Mouse (Mus musculus) midbrain, embryonic 16.5 days (tissue): ENCODE results near the gene Map2k5. TPM values are rescaled to one million over a fixed set of nuclear protein-coding genes. Genes with fewer than 3 reads are reported as not detected.

Source experiments
- ATAC-seq: fragments of 200-750 bp; cut with Nextera tagmentation; 2 replicates; pipeline ENCODE4 v1.8.0; 2017; ENCODE audit warnings: moderate TSS enrichment
- H3K27ac ChIP-seq: fragments of 300-500 bp; sonication (generic); 2 replicates; pipeline ENCODE4 v1.5.1; 2014; ENCODE audit warnings: mild to moderate bottlenecking, low read length, mixed read lengths
- H3K27me3 ChIP-seq: fragments of 300-500 bp; sonication (generic); 2 replicates; pipeline ENCODE4 v1.6.1; 2014; ENCODE audit warnings: low read depth, low read length, mixed read lengths; ENCODE audit not compliant: control insufficient read depth, insufficient read depth
- H3K36me3 ChIP-seq: fragments of 300-500 bp; sonication (generic); 2 replicates; pipeline ENCODE4 v1.6.1; 2014; ENCODE audit warnings: mild to moderate bottlenecking, low read length, moderate library complexity, mixed read lengths; ENCODE audit not compliant: control insufficient read depth, insufficient read depth
- H3K4me1 ChIP-seq: fragments of 300-500 bp; sonication (generic); 2 replicates; pipeline ENCODE4 v1.6.1; 2014; ENCODE audit warnings: mild to moderate bottlenecking, low read length, mixed read lengths; ENCODE audit not compliant: control insufficient read depth, insufficient read depth
- H3K4me2 ChIP-seq: fragments of 300-500 bp; sonication (generic); 2 replicates; pipeline ENCODE4 v1.6.1; 2014; ENCODE audit warnings: mild to moderate bottlenecking, low read length, mixed read lengths
- H3K4me3 ChIP-seq: fragments of 300-500 bp; sonication (generic); 2 replicates; pipeline ENCODE4 v1.5.1; 2014; ENCODE audit warnings: low read depth, mild to moderate bottlenecking, low read length, moderate library complexity, mixed read lengths
- H3K9ac ChIP-seq: fragments of 300-500 bp; sonication (generic); 2 replicates; pipeline ENCODE4 v1.6.1; 2014; ENCODE audit warnings: low read depth, low read length, mixed read lengths
- H3K9me3 ChIP-seq: fragments of 300-500 bp; sonication (generic); replicated peaks from 2 replicates; pipeline ENCODE4 v1.6.1; 2014; ENCODE audit warnings: mild to moderate bottlenecking, low read length, mixed read lengths; ENCODE audit not compliant: control insufficient read depth, poor library complexity, severe bottlenecking
- WGBS: fragments of 180-500 bp; shearing (Covaris S2); extraction: QIAGEN DNeasy Blood & Tissue Kit; methylation state at CpG from one replicate; pipeline ENCODE4 v1.1.7; 2014; 5-methylcytosine and 5-hydroxymethylcytosine counted together
- polyA plus RNA-seq: library from polyadenylated mRNA; unstranded; fragments of >200 nt; fragmentation: Nextera tagmentation; extraction: Ambion mirVana; gene quantifications from 2 replicates; pipeline ENCODE4 v1.2.1, GENCODE M21; 2015

The Map2k5 gene
- polyA plus RNA-seq, 1 experiment from 2014 or later, result 31.2 TPM

- peaks cover 11% of the 10 kb centered on the region for H3K36me3 ChIP-seq
- WGBS, result 96% methylated on average over 6 of the region's 6 CpGs
- no peak overlapping the region for H3K4me3 ChIP-seq
- no peaks in the 10 kb centered on the region for H3K27me3 ChIP-seq
- no peaks in the 10 kb centered on the region for H3K9me3 ChIP-seq
- H3K9ac ChIP-seq, result no peak overlapping the region
- no peak for ATAC-seq
- H3K27ac ChIP-seq, result no peak overlapping the region
- no peak overlapping the region for H3K4me2 ChIP-seq
- no peaks in the 10 kb centered on the region for H3K4me1 ChIP-seq
Measured at GRCm38 (mm10) chr9:63331246-63331645, 46.5 kb downstream of the Map2k5 start.

- H3K4me3 ChIP-seq, result no peak overlapping the region
- no peaks in the 10 kb centered on the region for H3K27me3 ChIP-seq
- WGBS, result 47% methylated on average over 15 of the region's 15 CpGs
- no peak for ATAC-seq
- no peak overlapping the region for H3K4me2 ChIP-seq
- H3K9me3 ChIP-seq, result no peaks in the 10 kb centered on the region
- no peak overlapping the region for H3K9ac ChIP-seq
- H3K27ac ChIP-seq, result no peak overlapping the region
- H3K4me1 ChIP-seq, result no peaks in the 10 kb centered on the region
- H3K36me3 ChIP-seq, result peaks cover under 1% of the 10 kb centered on the region
Measured at GRCm38 (mm10) chr9:63328958-63329685, 48.6 kb downstream of the Map2k5 start.

GRCm38 (mm10) chr9:63315231-63315630, 62.5 kb downstream of the Map2k5 start:
- Histone ChIP-seq H3K4me1 (no peaks in the 10 kb centered on the region), H3K4me3 (no peak overlapping the region), H3K4me2 (no peak overlapping the region), H3K36me3 (no peaks in the 10 kb centered on the region), H3K9ac (no peak overlapping the region), H3K9me3 (no peaks in the 10 kb centered on the region), H3K27me3 (no peaks in the 10 kb centered on the region), H3K27ac (no peak overlapping the region)
- no peak for ATAC-seq

GRCm38 (mm10) chr9:63314126-63314525, 63.6 kb downstream of the Map2k5 start:
- no peak for ATAC-seq
- no peaks in the 10 kb centered on the region for H3K27me3 ChIP-seq
- H3K4me1 ChIP-seq, result no peaks in the 10 kb centered on the region; the same call in 1 of the 2 replicates
- no peak overlapping the region for H3K4me2 ChIP-seq
- no peak overlapping the region for H3K4me3 ChIP-seq
- H3K9ac ChIP-seq, result no peak overlapping the region
- no peak overlapping the region for H3K27ac ChIP-seq
- 74% methylated on average over 4 of the region's 4 CpGs for WGBS
- no peaks in the 10 kb centered on the region for H3K9me3 ChIP-seq
- H3K36me3 ChIP-seq, result no peaks in the 10 kb centered on the region

- Histone ChIP-seq H3K4me1 (peaks cover 9% of the 10 kb centered on the region), H3K4me3 (no peak overlapping the region), H3K9me3 (no peaks in the 10 kb centered on the region), H3K36me3 (no peaks in the 10 kb centered on the region), H3K27ac (no peak overlapping the region), H3K27me3 (no peaks in the 10 kb centered on the region), H3K4me2 (no peak overlapping the region), H3K9ac (no peak overlapping the region)
- no peak for ATAC-seq
- WGBS, result 89% methylated on average over 6 of the region's 6 CpGs
Measured at GRCm38 (mm10) chr9:63309956-63310355, 67.7 kb downstream of the Map2k5 start.

GRCm38 (mm10) chr9:63309008-63309407, 68.7 kb downstream of the Map2k5 start:
- ATAC-seq, result no peak
- no peaks in the 10 kb centered on the region for H3K27me3 ChIP-seq
- no peaks in the 10 kb centered on the region for H3K36me3 ChIP-seq
- no peak overlapping the region for H3K9ac ChIP-seq
- no peaks in the 10 kb centered on the region for H3K9me3 ChIP-seq
- H3K4me3 ChIP-seq, result no peak overlapping the region
- no peak overlapping the region for H3K27ac ChIP-seq
- H3K4me1 ChIP-seq, result peaks cover 9% of the 10 kb centered on the region
- no peak overlapping the region for H3K4me2 ChIP-seq
- 65% methylated on average over 5 of the region's 5 CpGs for WGBS

GRCm38 (mm10) chr9:63308441-63308840, 69.3 kb downstream of the Map2k5 start:
- WGBS, result 30% methylated on average over 4 of the region's 4 CpGs
- no peak for ATAC-seq

GRCm38 (mm10) chr9:63302511-63302910, 75.2 kb downstream of the Map2k5 start:
- no peak for ATAC-seq
- 91% methylated on average over 4 of the region's 4 CpGs for WGBS

More at GRCm38 (mm10) chr9:63308441-63308840, 69.3 kb downstream of the Map2k5 start:
- Histone ChIP-seq H3K27ac (no peak overlapping the region), H3K4me3 (no peak overlapping the region), H3K9me3 (no peaks in the 10 kb centered on the region), H3K36me3 (no peaks in the 10 kb centered on the region), H3K4me2 (no peak overlapping the region), H3K9ac (no peak overlapping the region), H3K27me3 (no peaks in the 10 kb centered on the region), H3K4me1 (peaks cover 9% of the 10 kb centered on the region)

GRCm38 (mm10) chr9:63298656-63299055, 79.0 kb downstream of the Map2k5 start:
- peaks cover 24% of the 10 kb centered on the region for H3K4me1 ChIP-seq
- no peak overlapping the region for H3K4me2 ChIP-seq
- H3K27me3 ChIP-seq, result no peaks in the 10 kb centered on the region
- H3K9me3 ChIP-seq, result no peaks in the 10 kb centered on the region; the same call in 1 of the 2 replicates
- H3K36me3 ChIP-seq, result no peaks in the 10 kb centered on the region
- no peak overlapping the region for H3K27ac ChIP-seq
- 98% methylated on average over 3 of the region's 3 CpGs for WGBS
- no peak overlapping the region for H3K4me3 ChIP-seq
- no peak for ATAC-seq
- no peak overlapping the region for H3K9ac ChIP-seq

More at GRCm38 (mm10) chr9:63302511-63302910, 75.2 kb downstream of the Map2k5 start:
- Histone ChIP-seq H3K27me3 (no peaks in the 10 kb centered on the region), H3K27ac (no peak overlapping the region), H3K36me3 (no peaks in the 10 kb centered on the region), H3K9me3 (no peaks in the 10 kb centered on the region; the same call in 1 of the 2 replicates), H3K4me2 (no peak overlapping the region), H3K4me3 (no peak overlapping the region), H3K9ac (no peak overlapping the region), H3K4me1 (no peaks in the 10 kb centered on the region)
